Mouse (Mus musculus) hindbrain, embryonic 15.5 days (tissue): Measurements from ENCODE around the gene Ube2r2. TPM values are rescaled to one million over a fixed set of nuclear protein-coding genes. Genes with fewer than 3 reads are reported as not detected.

ENCODE experiments used
- ATAC-seq: fragments of 200-750 bp; cut with Nextera tagmentation; 2 replicates; pipeline ENCODE4 v1.8.0; 2017; ENCODE audit warnings: low read depth, moderate number of reproducible peaks, moderate TSS enrichment; ENCODE audit not compliant: low FRiP score
- H3K27ac ChIP-seq: fragments of 300-500 bp; sonication (generic); replicated peaks from 2 replicates; pipeline ENCODE4 v1.5.1; 2015; ENCODE audit warnings: mild to moderate bottlenecking, inconsistent platforms
- H3K27me3 ChIP-seq: fragments of 300-500 bp; sonication (generic); 2 replicates; pipeline ENCODE4 v1.6.1; 2015; ENCODE audit warnings: control low read depth, inconsistent platforms
- H3K36me3 ChIP-seq: fragments of 300-500 bp; sonication (generic); 2 replicates; pipeline ENCODE4 v1.6.1; 2015; ENCODE audit warnings: control low read depth, inconsistent platforms
- H3K4me1 ChIP-seq: fragments of 300-500 bp; sonication (generic); replicated peaks from 2 replicates; pipeline ENCODE4 v1.6.1; 2015; ENCODE audit warnings: control low read depth, inconsistent platforms
- H3K4me2 ChIP-seq: fragments of 300-500 bp; sonication (generic); 2 replicates; pipeline ENCODE4 v1.6.1; 2015; ENCODE audit warnings: moderate library complexity, mild to moderate bottlenecking, inconsistent platforms
- H3K4me3 ChIP-seq: fragments of 300-500 bp; sonication (generic); 2 replicates; pipeline ENCODE4 v1.5.1; 2015; ENCODE audit warnings: mild to moderate bottlenecking, inconsistent platforms
- H3K9ac ChIP-seq: fragments of 300-500 bp; sonication (generic); 2 replicates; pipeline ENCODE4 v1.6.1; 2015; ENCODE audit warnings: inconsistent platforms
- H3K9me3 ChIP-seq: fragments of 300-500 bp; sonication (generic); 2 replicates; pipeline ENCODE4 v1.6.1; 2016; ENCODE audit warnings: control low read depth, inconsistent platforms
- WGBS: fragments of 180-500 bp; shearing (Covaris S2); methylation state at CpG from one replicate; pipeline ENCODE4 v1.1.7; 2015; 5-methylcytosine and 5-hydroxymethylcytosine counted together
- polyA plus RNA-seq: library from polyadenylated mRNA; unstranded; fragments of >200 nt; fragmentation: Nextera tagmentation; extraction: Ambion mirVana; gene quantifications from 2 replicates; pipeline ENCODE4 v1.2.1, GENCODE M21; 2015

Ube2r2 gene
- polyA plus RNA-seq, result 57.9 and 58.5 TPM in 2 replicates

DNA sequence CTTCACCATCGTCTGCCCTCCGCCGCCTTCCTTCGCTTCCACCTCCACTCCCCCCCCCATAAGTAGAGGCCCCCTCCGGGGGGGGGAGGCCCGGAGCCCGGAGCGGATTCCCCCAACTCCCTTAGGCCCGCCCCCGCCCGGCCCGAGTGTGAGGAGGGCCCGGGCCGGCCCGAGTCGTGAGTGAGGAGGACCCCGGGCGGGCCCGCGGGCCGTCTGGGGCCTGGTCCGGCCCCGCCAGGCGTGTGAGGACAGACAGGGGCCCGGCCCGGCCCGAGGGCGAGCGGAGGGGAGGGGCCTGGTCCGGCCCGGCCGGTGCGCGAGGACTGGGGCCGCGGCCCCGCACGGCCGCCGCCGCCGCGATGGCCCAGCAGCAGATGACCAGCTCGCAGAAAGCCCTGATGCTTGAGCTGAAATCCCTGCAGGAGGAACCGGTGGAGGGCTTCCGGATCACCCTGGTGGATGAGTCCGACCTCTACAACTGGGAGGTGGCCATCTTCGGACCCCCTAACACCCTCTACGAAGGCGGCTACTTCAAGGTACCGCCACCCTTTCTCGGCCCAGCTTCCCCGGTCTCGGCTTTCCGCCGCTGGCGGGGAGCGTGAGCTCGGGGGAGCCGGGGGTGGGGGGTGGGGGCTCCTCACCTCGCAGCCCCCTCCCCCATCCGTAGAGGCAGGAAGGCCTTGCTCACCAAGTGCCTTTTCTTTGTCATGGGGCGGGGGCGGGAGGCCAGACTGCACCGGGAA lies at the start of gene Ube2r2:
Gene Ube2r2 (plus strand): TSS at position 33 of the 743 bp plus-strand sequence.
- peak within 1 kb of the TSS; percentile 63 for H3K4me2 ChIP-seq
- H3K36me3 ChIP-seq, result no peaks in the 10 kb centered on the region
- WGBS, result under 1% methylated on average over 60 of the region's 65 CpGs

DNA sequence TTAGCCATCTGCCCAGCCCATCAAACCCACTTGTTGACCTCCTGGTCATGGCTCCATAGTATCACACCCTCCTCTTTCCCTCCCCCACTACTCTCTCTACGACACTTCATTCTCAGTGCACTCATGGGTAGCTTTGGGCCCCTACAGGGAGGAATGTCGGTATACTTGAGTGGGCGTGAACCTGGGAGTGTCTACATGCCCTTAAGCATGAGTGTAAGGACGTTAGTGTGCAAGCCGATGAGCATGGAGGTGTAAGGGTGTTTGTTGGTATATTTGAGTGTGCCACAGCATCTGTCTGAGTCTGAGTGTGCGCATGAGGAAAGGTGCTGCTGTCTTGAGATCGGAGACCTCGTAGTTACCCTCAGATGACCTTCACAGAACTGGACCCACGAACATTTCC lies 48.6 kb upstream of the Ube2r2 start:
- WGBS, result 79% methylated on average over 9 of the region's 9 CpGs
- no peaks in the 10 kb centered on the region for H3K27me3 ChIP-seq
- no peak overlapping the region for H3K27ac ChIP-seq
- H3K36me3 ChIP-seq, result no peaks in the 10 kb centered on the region
- H3K4me3 ChIP-seq, result no peak overlapping the region
- no peak overlapping the region for H3K9ac ChIP-seq
- H3K4me2 ChIP-seq, result no peak overlapping the region
- no peak for ATAC-seq
- H3K4me1 ChIP-seq, result no peaks in the 10 kb centered on the region
- no peaks in the 10 kb centered on the region for H3K9me3 ChIP-seq

More for the DNA sequence above, at the start of gene Ube2r2:
- H3K4me3 ChIP-seq, result peak within 1 kb of the TSS; percentile 98
- no peaks in the 10 kb centered on the region for H3K9me3 ChIP-seq
- ATAC-seq, result peak; percentile 82
- peaks cover 28% of the 10 kb centered on the region for H3K4me1 ChIP-seq
- peak within 1 kb of the TSS; percentile 94 for H3K9ac ChIP-seq
- peak within 1 kb of the TSS; percentile 99 for H3K27ac ChIP-seq
- no peaks in the 10 kb centered on the region for H3K27me3 ChIP-seq

DNA sequence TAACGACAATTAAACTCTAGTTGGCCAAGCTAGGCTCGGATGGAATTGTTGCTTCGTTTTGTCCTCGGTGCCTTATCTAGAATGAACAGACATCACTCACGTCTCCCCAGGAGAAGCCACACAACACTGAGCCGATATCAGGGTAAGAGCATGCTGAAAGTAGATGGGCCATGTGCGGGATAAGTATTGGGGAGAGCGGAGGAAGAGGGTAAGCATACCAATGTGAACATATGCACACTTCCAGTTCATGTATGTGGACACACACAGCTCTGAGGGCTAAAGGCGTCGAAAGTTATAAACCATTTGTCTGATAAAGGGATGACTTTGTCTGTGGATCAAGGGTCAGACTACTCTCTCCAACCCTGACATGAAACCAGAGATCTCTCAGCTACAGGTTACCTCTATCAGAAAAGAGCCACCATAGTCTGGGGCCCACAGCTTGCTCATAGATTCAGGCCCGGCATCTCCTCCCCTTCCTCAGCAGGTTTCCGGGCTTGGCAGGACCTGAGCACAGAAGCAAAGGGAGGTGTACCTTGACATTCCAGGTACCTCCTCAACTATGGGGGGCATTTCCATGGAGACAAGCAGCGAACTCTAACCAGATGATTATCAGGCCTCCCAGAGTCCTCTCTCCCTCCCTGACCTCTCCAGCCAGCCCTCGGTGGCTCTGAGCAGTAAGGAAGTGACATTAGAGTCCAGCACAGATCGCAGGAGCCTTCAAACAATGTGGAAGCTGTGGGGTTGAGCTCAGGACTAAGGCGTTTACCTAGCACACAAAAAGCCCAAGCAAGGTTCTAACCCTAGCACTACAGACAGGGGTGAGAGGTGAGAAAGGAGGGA lies 47.9 kb upstream of the Ube2r2 start:
- H3K27me3 ChIP-seq, result no peaks in the 10 kb centered on the region
- no peaks in the 10 kb centered on the region for H3K4me1 ChIP-seq
- H3K27ac ChIP-seq, result no peak overlapping the region
- H3K9ac ChIP-seq, result no peak overlapping the region
- no peak for ATAC-seq
- H3K9me3 ChIP-seq, result no peaks in the 10 kb centered on the region
- no peak overlapping the region for H3K4me2 ChIP-seq
- 87% methylated on average over 16 of the region's 16 CpGs for WGBS
- H3K36me3 ChIP-seq, result no peaks in the 10 kb centered on the region
- no peak overlapping the region for H3K4me3 ChIP-seq

DNA sequence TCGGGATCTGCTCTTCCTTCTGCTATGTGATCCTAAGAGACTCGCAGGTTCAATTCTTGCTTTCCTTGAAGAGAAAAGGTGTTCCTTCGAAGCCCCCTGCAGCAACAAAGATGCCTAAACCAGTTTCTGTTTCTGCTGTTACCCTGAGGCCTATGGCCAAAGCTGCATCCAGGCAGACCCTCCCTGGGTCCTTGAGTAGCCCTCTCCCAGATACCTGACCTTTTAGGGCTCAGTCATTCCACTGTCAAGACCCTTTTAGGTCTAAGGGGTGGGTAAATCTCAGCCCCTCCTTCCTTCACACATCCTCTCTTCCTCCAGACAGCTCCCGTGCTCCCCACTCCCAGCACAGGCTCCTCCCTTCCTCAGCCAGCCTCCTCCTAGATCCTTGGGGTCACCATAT lies 46.4 kb upstream of the Ube2r2 start:
- Histone ChIP-seq H3K4me2 (no peak overlapping the region), H3K36me3 (no peaks in the 10 kb centered on the region), H3K9me3 (no peaks in the 10 kb centered on the region), H3K27ac (no peak overlapping the region), H3K27me3 (no peaks in the 10 kb centered on the region), H3K4me1 (no peaks in the 10 kb centered on the region), H3K4me3 (no peak overlapping the region), H3K9ac (no peak overlapping the region)
- 80% methylated on average over 4 of the region's 4 CpGs for WGBS
- no peak for ATAC-seq

DNA sequence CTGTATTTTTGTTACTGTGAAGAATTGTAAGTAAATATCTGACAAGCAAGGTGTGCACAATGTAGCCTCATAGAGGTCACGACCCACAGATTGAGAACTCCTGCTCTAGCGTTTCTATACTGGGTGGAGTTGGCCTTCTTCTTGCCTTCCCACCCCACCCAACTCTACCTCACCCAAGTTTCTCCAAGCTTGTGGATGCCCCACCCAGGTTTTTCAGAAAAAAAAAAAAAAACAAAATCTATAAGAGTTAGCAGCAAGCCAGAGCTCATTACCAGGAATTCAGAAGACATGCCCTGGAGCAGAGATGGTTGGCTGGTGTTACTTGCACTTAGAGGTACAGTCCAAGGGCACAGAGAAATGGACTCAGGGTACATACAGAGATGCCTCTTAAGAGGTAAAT lies 45.8 kb upstream of the Ube2r2 start:
- H3K4me1 ChIP-seq, result no peaks in the 10 kb centered on the region
- H3K27ac ChIP-seq, result no peak overlapping the region
- H3K9me3 ChIP-seq, result no peaks in the 10 kb centered on the region
- H3K4me3 ChIP-seq, result no peak overlapping the region
- 88% methylated on average over 2 of the region's 2 CpGs for WGBS
- no peaks in the 10 kb centered on the region for H3K27me3 ChIP-seq
- no peak overlapping the region for H3K4me2 ChIP-seq
- no peaks in the 10 kb centered on the region for H3K36me3 ChIP-seq
- ATAC-seq, result no peak
- no peak overlapping the region for H3K9ac ChIP-seq

DNA sequence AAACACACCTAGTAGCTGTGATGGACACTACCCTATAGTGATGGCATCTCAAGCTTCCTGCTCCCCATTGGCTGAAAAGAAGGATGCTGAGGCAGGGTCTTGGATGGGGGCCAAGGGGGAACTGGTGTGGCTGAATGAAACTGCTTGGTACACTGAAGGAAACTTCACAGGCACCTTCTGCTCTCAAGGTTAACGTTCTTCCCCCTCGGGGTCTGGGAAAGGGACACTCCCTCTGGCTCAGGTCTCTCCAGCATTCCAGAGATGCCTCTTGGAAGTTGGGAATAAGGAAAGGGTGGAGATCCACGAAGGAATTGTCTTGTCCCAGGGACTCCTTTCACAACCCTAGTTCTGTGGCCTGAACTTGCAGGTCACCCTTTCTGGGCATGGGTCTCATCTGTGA lies 44.2 kb upstream of the Ube2r2 start:
- Histone ChIP-seq H3K27me3 (peaks cover 3% of the 10 kb centered on the region; the same call in 1 of the 2 replicates), H3K4me2 (no peak overlapping the region)

DNA sequence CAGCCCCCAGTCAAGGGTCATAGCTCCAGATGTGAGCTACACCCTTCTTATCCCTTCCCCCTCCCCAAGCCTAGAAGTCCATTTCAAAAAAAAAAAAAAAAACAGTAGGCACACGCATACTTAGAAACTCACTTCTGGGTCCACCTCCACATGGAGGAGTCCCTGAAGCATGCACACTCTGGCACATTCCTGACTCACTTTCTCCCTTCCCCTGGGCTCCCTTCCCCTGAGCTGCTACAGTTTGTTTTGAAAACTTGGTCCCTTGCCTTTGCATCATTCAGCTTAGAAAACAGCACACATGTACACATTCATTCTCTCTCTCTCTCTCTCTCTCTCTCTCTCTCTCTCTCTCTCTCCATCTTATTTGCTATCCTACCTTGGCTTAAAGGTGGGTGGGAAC lies 42.6 kb upstream of the Ube2r2 start:
- no peaks in the 10 kb centered on the region for H3K9me3 ChIP-seq
- no peak overlapping the region for H3K27ac ChIP-seq
- peaks cover 5% of the 10 kb centered on the region for H3K4me1 ChIP-seq
- no peak overlapping the region for H3K4me3 ChIP-seq
- ATAC-seq, result no peak
- H3K27me3 ChIP-seq, result peaks cover 17% of the 10 kb centered on the region
- WGBS, result 88% methylated on average over 1 of the region's 1 CpGs
- H3K36me3 ChIP-seq, result no peaks in the 10 kb centered on the region
- no peak overlapping the region for H3K4me2 ChIP-seq
- no peak overlapping the region for H3K9ac ChIP-seq

More for the DNA sequence above, 44.2 kb upstream of the Ube2r2 start:
- no peaks in the 10 kb centered on the region for H3K4me1 ChIP-seq
- H3K27ac ChIP-seq, result no peak overlapping the region
- H3K36me3 ChIP-seq, result no peaks in the 10 kb centered on the region
- no peak overlapping the region for H3K4me3 ChIP-seq
- H3K9ac ChIP-seq, result no peak overlapping the region
- no peaks in the 10 kb centered on the region for H3K9me3 ChIP-seq
- ATAC-seq, result no peak
- WGBS, result 69% methylated on average over 3 of the region's 3 CpGs

DNA sequence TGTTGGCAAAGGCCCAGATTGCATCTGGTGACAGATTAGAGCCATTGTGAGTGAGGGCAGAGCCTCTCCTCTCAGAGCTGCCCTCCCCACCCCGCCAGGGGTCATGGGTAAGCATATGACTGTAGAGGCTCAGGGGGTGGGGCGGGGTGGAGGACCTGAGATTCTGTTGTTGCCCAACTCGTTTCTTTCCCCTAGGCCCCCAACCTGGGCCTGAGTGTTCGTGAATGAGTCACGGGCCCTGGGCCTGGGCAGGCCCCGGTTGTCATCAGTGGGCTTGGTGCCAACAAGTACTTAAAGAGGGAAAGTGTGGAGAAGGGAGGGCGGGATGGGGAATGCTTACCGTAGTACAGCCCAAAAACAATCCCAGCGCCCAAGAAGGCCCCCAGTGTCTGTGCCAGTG lies 41.2 kb upstream of the Ube2r2 start:
- H3K27me3 ChIP-seq, result peaks cover 20% of the 10 kb centered on the region
- no peak overlapping the region for H3K4me3 ChIP-seq
- H3K9me3 ChIP-seq, result no peaks in the 10 kb centered on the region
- H3K4me2 ChIP-seq, result no peak overlapping the region
- ATAC-seq, result no peak
- H3K4me1 ChIP-seq, result peaks cover 13% of the 10 kb centered on the region
- no peak overlapping the region for H3K27ac ChIP-seq
- H3K9ac ChIP-seq, result no peak overlapping the region
- WGBS, result 64% methylated on average over 9 of the region's 9 CpGs
- no peaks in the 10 kb centered on the region for H3K36me3 ChIP-seq

DNA sequence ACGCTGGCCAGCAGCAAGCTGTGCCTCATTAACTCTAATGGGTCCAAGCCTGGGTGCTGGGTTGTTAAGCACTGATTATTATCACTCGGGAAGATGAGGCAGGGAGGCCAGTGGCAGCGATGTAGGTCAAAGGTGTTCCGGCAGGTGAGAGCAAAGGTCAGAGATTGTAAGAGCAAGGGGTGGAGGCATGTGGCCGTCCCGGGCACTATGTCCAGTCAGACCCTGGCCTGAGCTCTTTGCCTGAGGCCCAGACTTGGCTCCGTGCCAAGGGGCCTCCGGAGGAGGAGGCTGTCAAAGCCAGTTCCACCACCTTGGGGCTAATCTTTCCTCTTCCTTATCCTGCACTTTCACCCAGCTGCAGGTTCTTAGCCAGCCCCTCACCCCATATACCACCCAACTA lies 39.4 kb upstream of the Ube2r2 start:
- Histone ChIP-seq H3K4me1 (peaks cover 13% of the 10 kb centered on the region), H3K27me3 (peaks cover 24% of the 10 kb centered on the region), H3K4me2 (no peak overlapping the region), H3K9me3 (no peaks in the 10 kb centered on the region), H3K4me3 (no peak overlapping the region), H3K27ac (no peak overlapping the region), H3K9ac (no peak overlapping the region), H3K36me3 (no peaks in the 10 kb centered on the region)
- WGBS, result 69% methylated on average over 8 of the region's 8 CpGs
- ATAC-seq, result no peak

DNA sequence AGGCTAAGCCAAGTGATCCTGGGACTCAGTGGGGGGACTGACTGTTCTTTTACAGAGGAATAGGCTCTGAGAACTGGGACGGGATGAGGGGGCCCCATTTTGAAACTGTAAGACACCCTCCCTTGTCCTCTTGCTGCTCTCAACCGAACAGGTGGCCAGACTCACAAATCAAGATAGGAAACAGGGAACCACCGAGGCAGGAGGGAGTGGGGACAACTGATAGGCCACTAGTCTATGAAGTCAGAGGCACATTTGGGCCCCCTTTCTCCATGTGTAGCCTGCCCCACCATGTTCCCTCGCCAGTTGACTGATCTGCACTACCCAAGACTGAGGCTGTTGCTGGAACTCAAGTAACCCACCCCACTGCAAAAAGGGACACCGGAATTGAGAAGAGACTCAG lies 38.7 kb upstream of the Ube2r2 start:
- H3K4me3 ChIP-seq, result no peak overlapping the region
- no peaks in the 10 kb centered on the region for H3K9me3 ChIP-seq
- no peak for ATAC-seq
- H3K27me3 ChIP-seq, result peaks cover 24% of the 10 kb centered on the region
- no peak overlapping the region for H3K27ac ChIP-seq
- H3K4me1 ChIP-seq, result peaks cover 13% of the 10 kb centered on the region
- H3K9ac ChIP-seq, result no peak overlapping the region
- no peaks in the 10 kb centered on the region for H3K36me3 ChIP-seq
- WGBS, result 75% methylated on average over 5 of the region's 5 CpGs
- no peak overlapping the region for H3K4me2 ChIP-seq

DNA sequence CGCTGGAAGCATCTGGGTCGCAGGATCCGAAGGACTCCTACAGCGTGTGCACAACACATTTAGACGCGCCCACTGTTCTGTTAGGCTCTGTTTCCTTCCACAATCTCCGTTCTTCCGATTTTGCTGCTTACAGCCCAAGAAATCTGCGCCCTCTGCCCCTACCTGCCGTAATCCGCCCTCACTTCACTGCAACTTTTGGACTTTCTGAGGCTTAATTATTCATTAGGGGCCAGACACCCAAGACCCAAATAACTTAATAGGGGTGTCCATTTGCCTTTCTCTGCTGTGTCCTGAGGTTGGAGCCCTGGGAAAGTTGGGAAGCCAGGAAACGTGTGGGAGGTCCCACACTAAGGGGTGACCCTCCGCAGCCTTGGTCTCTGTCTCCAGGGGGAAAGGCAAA lies 38.2 kb upstream of the Ube2r2 start:
- peak overlapping the region; percentile 99 for H3K4me2 ChIP-seq
- 52% methylated on average over 13 of the region's 13 CpGs for WGBS
- peaks cover 24% of the 10 kb centered on the region for H3K27me3 ChIP-seq
- ATAC-seq, result no peak
- H3K27ac ChIP-seq, result no peak overlapping the region
- H3K36me3 ChIP-seq, result no peaks in the 10 kb centered on the region
- H3K4me1 ChIP-seq, result peaks cover 13% of the 10 kb centered on the region
- no peak overlapping the region for H3K9ac ChIP-seq
- no peaks in the 10 kb centered on the region for H3K9me3 ChIP-seq
- H3K4me3 ChIP-seq, result no peak overlapping the region

DNA sequence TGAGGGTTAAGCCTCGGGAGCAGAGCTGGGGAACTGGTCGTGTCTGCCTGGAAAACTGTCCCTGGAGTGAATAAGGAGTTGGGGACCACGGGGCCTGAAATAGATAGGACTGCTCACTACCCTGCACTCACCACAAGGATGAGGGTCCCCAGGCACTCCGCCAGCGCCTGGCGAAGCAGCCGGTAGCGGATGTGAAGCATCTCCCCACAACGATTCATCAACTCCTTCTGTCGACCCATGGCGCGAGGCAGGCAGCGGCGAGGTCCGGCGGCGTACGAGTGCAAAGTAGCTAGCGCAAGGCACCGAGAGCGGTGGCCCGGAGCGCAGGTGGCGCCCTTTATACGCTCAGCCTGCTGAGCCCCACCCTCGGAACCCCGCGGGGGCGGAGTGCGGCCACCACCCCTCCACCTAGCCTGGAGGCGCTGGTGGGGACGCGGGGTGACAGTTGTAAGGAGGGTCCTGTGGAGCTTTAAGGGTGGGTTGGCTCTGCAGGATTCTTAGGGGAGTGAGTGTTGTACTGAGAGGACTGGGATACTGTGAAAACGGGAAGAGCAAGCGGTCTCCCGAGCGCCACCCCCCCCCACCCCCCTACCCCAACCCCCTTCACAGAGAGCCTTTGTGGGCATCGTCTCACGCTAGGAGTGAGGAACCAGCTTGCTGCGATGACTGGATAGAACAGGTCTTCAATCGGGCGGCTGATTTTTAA lies 37.5 kb upstream of the Ube2r2 start, which contains the start of gene Aqp3:
Gene Aqp3 (minus strand): TSS at position 313 of the 706 bp plus-strand sequence.
- Histone ChIP-seq H3K4me1 (peaks cover 13% of the 10 kb centered on the region), H3K27ac (no peak within 1 kb of the TSS), H3K27me3 (peaks cover 24% of the 10 kb centered on the region), H3K4me2 (peak within 1 kb of the TSS; percentile 99), H3K4me3 (peak within 1 kb of the TSS; percentile 49), H3K9ac (peak within 1 kb of the TSS; percentile 57), H3K9me3 (no peaks in the 10 kb centered on the region), H3K36me3 (no peaks in the 10 kb centered on the region)
- ATAC-seq, result peak; percentile 69
- under 1% methylated on average over 42 of the region's 42 CpGs for WGBS
